10 mouse cellular contexts compared by ENCODE assay signal in genomic region chr13:107531026-107531425, GRCm38 (mm10).
DNase-seq lines count a peak whose midpoint lies in the region; ATAC-seq lines count a peak whose summit lies in the region.
"Had no signal": no experiment of that assay in that cellular context is flagged by ENCODE, and none has a peak within 500 bp of the region (broad histone marks: within the 10 kb centered on the region; RNA-seq: fewer than 3 reads in every experiment).

No protein-coding gene starts in this region.

- WGBS in lung, embryonic 15.5 days = 38% methylated on average over 8 of the region's 8 CpGs
- WGBS in neural tube, embryonic 13.5 days = 26% methylated on average over 8 of the region's 8 CpGs

- no peaks in the 10 kb centered on the region for H3K27me3 ChIP-seq in lung, embryonic 15.5 days
- H3K27me3 ChIP-seq in neural tube, embryonic 13.5 days = no peaks in the 10 kb centered on the region
- H3K27me3 ChIP-seq: heart, embryonic 12.5 days had no signal

- DNase-seq in embryo, embryonic 11 days = peak; percentile 3
- no peak for DNase-seq in embryo, embryonic 10.5 days (ENCODE audit: low spot score)
- no peak for DNase-seq in lung, adult 18-20 months
- peak; percentile 50 for DNase-seq in ZHBTc4 (ENCODE audit: low read depth, low spot score)
- DNase-seq in thymus, postnatal 0 days (ENCODE audit: low spot score) = no peak
- DNase-seq in spleen, postnatal 14 days (ENCODE audit: low spot score in 2 of 2) = no peak
- DNase-seq: gastrocnemius, postnatal 36 days had no signal

- H3K4me2 ChIP-seq in lung, embryonic 15.5 days = peak overlapping the region; percentile 19; the same call in 1 of the 2 replicates
- H3K4me2 ChIP-seq in neural tube, embryonic 13.5 days = no peak overlapping the region
- H3K4me2 ChIP-seq: heart, embryonic 12.5 days had no signal

- no peak overlapping the region for H3K4me3 ChIP-seq in lung, embryonic 15.5 days
- no peak overlapping the region for H3K4me3 ChIP-seq in neural tube, embryonic 13.5 days
- H3K4me3 ChIP-seq: heart, embryonic 12.5 days had no signal

- peaks cover 6% of the 10 kb centered on the region for H3K4me1 ChIP-seq in lung, embryonic 15.5 days
- H3K4me1 ChIP-seq in neural tube, embryonic 13.5 days (replicated peaks) = peaks cover 8% of the 10 kb centered on the region
- H3K4me1 ChIP-seq: heart, embryonic 12.5 days had no signal

- no peak overlapping the region for H3K9ac ChIP-seq in lung, embryonic 15.5 days
- no peak overlapping the region for H3K9ac ChIP-seq in neural tube, embryonic 13.5 days
- H3K9ac ChIP-seq: heart, embryonic 12.5 days had no signal

- ATAC-seq in lung, embryonic 15.5 days (ENCODE audit: borderline replicate concordance, extremely low read depth, low FRiP score, low TSS enrichment) = no peak
- no peak for ATAC-seq in neural tube, embryonic 13.5 days (ENCODE audit: low read depth)

- H3K36me3 ChIP-seq in lung, embryonic 15.5 days = no peaks in the 10 kb centered on the region
- H3K36me3 ChIP-seq in neural tube, embryonic 13.5 days = no peaks in the 10 kb centered on the region
- H3K36me3 ChIP-seq: heart, embryonic 12.5 days had no signal

- 0 out of 2 replicates have a peak overlapping the region, but pooled peaks have one; percentile 13 for H3K27ac ChIP-seq in lung, embryonic 15.5 days
- H3K27ac ChIP-seq in neural tube, embryonic 13.5 days (replicated peaks) = peak overlapping the region; percentile 15; the same call in 1 of the 2 replicates

- no peaks in the 10 kb centered on the region for H3K9me3 ChIP-seq in lung, embryonic 15.5 days
- no peaks in the 10 kb centered on the region for H3K9me3 ChIP-seq in neural tube, embryonic 13.5 days
- H3K9me3 ChIP-seq: heart, embryonic 12.5 days had no signal

Comparison
In these comparisons a context has a peak if more than half of its experiments do, and no peak if none do; other contexts are left out.
1. DNase-seq: peak in embryo, embryonic 11 days (single experiment) and ZHBTc4 (single experiment); none in embryo, embryonic 10.5 days (single experiment), lung, adult 18-20 months (0 of 2), thymus, postnatal 0 days (single experiment) and spleen, postnatal 14 days (0 of 2).